Mouse (Mus musculus): Measurements from ENCODE around the gene Mdga1. TPM values are rescaled to one million over a fixed set of nuclear protein-coding genes. Genes with fewer than 3 reads are reported as not detected.

Gene Mdga1
- polyA plus RNA-seq, 1 experiment from 2014 or later = 1.6 TPM

- 61% methylated on average over 7 of the region's 7 CpGs for WGBS
- Histone ChIP-seq H3K27ac (ENCODE audit: low read length) (no peak overlapping the region), H3K4me2 (ENCODE audit: low read depth, low read length) (no peak overlapping the region), H3K9me3 (ENCODE audit: control insufficient read depth, low read length) (peaks cover 3% of the 10 kb centered on the region; the same call in 1 of the 2 replicates), H3K36me3 (ENCODE audit: control insufficient read depth, insufficient read depth, low read length) (no peaks in the 10 kb centered on the region), H3K27me3 (replicated peaks; ENCODE audit: control insufficient read depth, insufficient read depth, low read length) (no peaks in the 10 kb centered on the region), H3K4me1 (ENCODE audit: control insufficient read depth, insufficient read depth, low read length) (no peaks in the 10 kb centered on the region), H3K4me3 (ENCODE audit: low read length) (no peak overlapping the region), H3K9ac (ENCODE audit: low read depth, low read length) (no peak overlapping the region)
- no peak for ATAC-seq
Observed at GRCm38 (mm10) chr17:29864440-29864839, 105.4 kb downstream of the Mdga1 start.

GRCm38 (mm10) chr17:29859788-29860283 lies 110.1 kb downstream of the Mdga1 start:
- H3K27ac ChIP-seq (ENCODE audit: low read length) = no peak overlapping the region
- ATAC-seq = peak; percentile 79

GRCm38 (mm10) chr17:29858764-29859163 lies 111.1 kb downstream of the Mdga1 start:
- no peak overlapping the region for H3K4me2 ChIP-seq (ENCODE audit: low read depth, low read length)
- no peak for ATAC-seq
- H3K36me3 ChIP-seq (ENCODE audit: control insufficient read depth, insufficient read depth, low read length) = no peaks in the 10 kb centered on the region
- peaks cover 7% of the 10 kb centered on the region for H3K4me1 ChIP-seq (ENCODE audit: control insufficient read depth, insufficient read depth, low read length)
- 100% methylated on average over 3 of the region's 3 CpGs for WGBS
- H3K4me3 ChIP-seq (ENCODE audit: low read length) = no peak overlapping the region
- no peak overlapping the region for H3K9ac ChIP-seq (ENCODE audit: low read depth, low read length)
- H3K27me3 ChIP-seq (replicated peaks; ENCODE audit: control insufficient read depth, insufficient read depth, low read length) = no peaks in the 10 kb centered on the region
- no peak overlapping the region for H3K27ac ChIP-seq (ENCODE audit: low read length)
- H3K9me3 ChIP-seq (ENCODE audit: control insufficient read depth, low read length) = no peaks in the 10 kb centered on the region

More at GRCm38 (mm10) chr17:29859788-29860283, 110.1 kb downstream of the Mdga1 start:
- Histone ChIP-seq H3K4me3 (ENCODE audit: low read length) (no peak overlapping the region), H3K4me1 (ENCODE audit: control insufficient read depth, insufficient read depth, low read length) (peaks cover 7% of the 10 kb centered on the region), H3K36me3 (ENCODE audit: control insufficient read depth, insufficient read depth, low read length) (no peaks in the 10 kb centered on the region), H3K9ac (ENCODE audit: low read depth, low read length) (no peak overlapping the region), H3K27me3 (replicated peaks; ENCODE audit: control insufficient read depth, insufficient read depth, low read length) (no peaks in the 10 kb centered on the region), H3K9me3 (ENCODE audit: control insufficient read depth, low read length) (no peaks in the 10 kb centered on the region), H3K4me2 (ENCODE audit: low read depth, low read length) (no peak overlapping the region)
- 59% methylated on average over 13 of the region's 13 CpGs for WGBS

GRCm38 (mm10) chr17:29855702-29856580 lies 113.9 kb downstream of the Mdga1 start:
- peaks cover 7% of the 10 kb centered on the region for H3K4me1 ChIP-seq (ENCODE audit: control insufficient read depth, insufficient read depth, low read length)
- H3K27me3 ChIP-seq (replicated peaks; ENCODE audit: control insufficient read depth, insufficient read depth, low read length) = peaks cover 2% of the 10 kb centered on the region; the same call in 1 of the 2 replicates
- 0 out of 2 replicates have a peak, but pooled peaks have one; percentile 32 for ATAC-seq
- no peaks in the 10 kb centered on the region for H3K36me3 ChIP-seq (ENCODE audit: control insufficient read depth, insufficient read depth, low read length)
- no peak overlapping the region for H3K4me2 ChIP-seq (ENCODE audit: low read depth, low read length)
- no peak overlapping the region for H3K27ac ChIP-seq (ENCODE audit: low read length)
- WGBS = 51% methylated on average over 18 of the region's 18 CpGs
- no peak overlapping the region for H3K4me3 ChIP-seq (ENCODE audit: low read length)
- no peak overlapping the region for H3K9ac ChIP-seq (ENCODE audit: low read depth, low read length)
- no peaks in the 10 kb centered on the region for H3K9me3 ChIP-seq (ENCODE audit: control insufficient read depth, low read length)

- peaks cover 2% of the 10 kb centered on the region; the same call in 1 of the 2 replicates for H3K27me3 ChIP-seq (replicated peaks; ENCODE audit: control insufficient read depth, insufficient read depth, low read length)
- peaks cover 7% of the 10 kb centered on the region for H3K4me1 ChIP-seq (ENCODE audit: control insufficient read depth, insufficient read depth, low read length)
- H3K27ac ChIP-seq (ENCODE audit: low read length) = no peak overlapping the region
- no peak overlapping the region for H3K4me2 ChIP-seq (ENCODE audit: low read depth, low read length)
- H3K4me3 ChIP-seq (ENCODE audit: low read length) = no peak overlapping the region
- 92% methylated on average over 4 of the region's 4 CpGs for WGBS
- H3K9ac ChIP-seq (ENCODE audit: low read depth, low read length) = no peak overlapping the region
- no peaks in the 10 kb centered on the region for H3K36me3 ChIP-seq (ENCODE audit: control insufficient read depth, insufficient read depth, low read length)
- H3K9me3 ChIP-seq (ENCODE audit: control insufficient read depth, low read length) = no peaks in the 10 kb centered on the region
- no peak for ATAC-seq
Observed at GRCm38 (mm10) chr17:29854835-29855234, 115.1 kb downstream of the Mdga1 start.

GRCm38 (mm10) chr17:29854388-29854787 lies 115.5 kb downstream of the Mdga1 start:
- Histone ChIP-seq H3K27ac (ENCODE audit: low read length) (no peak overlapping the region), H3K9ac (ENCODE audit: low read depth, low read length) (no peak overlapping the region), H3K4me1 (ENCODE audit: control insufficient read depth, insufficient read depth, low read length) (peaks cover 7% of the 10 kb centered on the region), H3K27me3 (replicated peaks; ENCODE audit: control insufficient read depth, insufficient read depth, low read length) (peaks cover 2% of the 10 kb centered on the region; the same call in 1 of the 2 replicates), H3K36me3 (ENCODE audit: control insufficient read depth, insufficient read depth, low read length) (no peaks in the 10 kb centered on the region), H3K4me3 (ENCODE audit: low read length) (no peak overlapping the region), H3K9me3 (ENCODE audit: control insufficient read depth, low read length) (no peaks in the 10 kb centered on the region), H3K4me2 (ENCODE audit: low read depth, low read length) (no peak overlapping the region)
- WGBS = 69% methylated on average over 6 of the region's 6 CpGs
- ATAC-seq = no peak

- no peak for ATAC-seq
- Histone ChIP-seq H3K27me3 (replicated peaks; ENCODE audit: control insufficient read depth, insufficient read depth, low read length) (peaks cover 2% of the 10 kb centered on the region; the same call in 1 of the 2 replicates), H3K36me3 (ENCODE audit: control insufficient read depth, insufficient read depth, low read length) (no peaks in the 10 kb centered on the region), H3K9ac (ENCODE audit: low read depth, low read length) (no peak overlapping the region), H3K4me2 (ENCODE audit: low read depth, low read length) (no peak overlapping the region), H3K4me1 (ENCODE audit: control insufficient read depth, insufficient read depth, low read length) (peaks cover 7% of the 10 kb centered on the region), H3K9me3 (ENCODE audit: control insufficient read depth, low read length) (no peaks in the 10 kb centered on the region), H3K27ac (ENCODE audit: low read length) (no peak overlapping the region), H3K4me3 (ENCODE audit: low read length) (no peak overlapping the region)
- WGBS = 57% methylated on average over 8 of the region's 8 CpGs
Observed at GRCm38 (mm10) chr17:29852846-29853486, 116.9 kb downstream of the Mdga1 start.

GRCm38 (mm10) chr17:29849436-29849797 lies 120.5 kb downstream of the Mdga1 start:
- Histone ChIP-seq H3K4me2 (ENCODE audit: low read depth, low read length) (no peak overlapping the region), H3K9ac (ENCODE audit: low read depth, low read length) (no peak overlapping the region), H3K27me3 (replicated peaks; ENCODE audit: control insufficient read depth, insufficient read depth, low read length) (peaks cover 2% of the 10 kb centered on the region; the same call in 1 of the 2 replicates), H3K4me1 (ENCODE audit: control insufficient read depth, insufficient read depth, low read length) (no peaks in the 10 kb centered on the region), H3K9me3 (ENCODE audit: control insufficient read depth, low read length) (no peaks in the 10 kb centered on the region), H3K27ac (ENCODE audit: low read length) (no peak overlapping the region), H3K4me3 (ENCODE audit: low read length) (no peak overlapping the region), H3K36me3 (ENCODE audit: control insufficient read depth, insufficient read depth, low read length) (no peaks in the 10 kb centered on the region)
- 81% methylated on average over 13 of the region's 13 CpGs for WGBS
- no peak for ATAC-seq

- H3K9ac ChIP-seq (ENCODE audit: low read depth, low read length) = no peak overlapping the region
- WGBS = 37% methylated on average over 17 of the region's 17 CpGs
- ATAC-seq = no peak
- H3K27me3 ChIP-seq (replicated peaks; ENCODE audit: control insufficient read depth, insufficient read depth, low read length) = peaks cover 2% of the 10 kb centered on the region; the same call in 1 of the 2 replicates
- no peak overlapping the region for H3K27ac ChIP-seq (ENCODE audit: low read length)
- no peak overlapping the region for H3K4me2 ChIP-seq (ENCODE audit: low read depth, low read length)
- no peaks in the 10 kb centered on the region for H3K4me1 ChIP-seq (ENCODE audit: control insufficient read depth, insufficient read depth, low read length)
- no peaks in the 10 kb centered on the region for H3K36me3 ChIP-seq (ENCODE audit: control insufficient read depth, insufficient read depth, low read length)
- H3K4me3 ChIP-seq (ENCODE audit: low read length) = no peak overlapping the region
- H3K9me3 ChIP-seq (ENCODE audit: control insufficient read depth, low read length) = no peaks in the 10 kb centered on the region
Observed at GRCm38 (mm10) chr17:29848793-29849435, 121.0 kb downstream of the Mdga1 start.
